Mouse (Mus musculus) cerebral cortex, adult 2 months (tissue): ENCODE results near the gene Cd28.

Source experiments
- WGBS: fragments of 180-500 bp; shearing (Covaris S2); methylation state at CpG from one replicate; pipeline ENCODE4 v1.1.7; 2018; 5-methylcytosine and 5-hydroxymethylcytosine counted together

Cd28 gene

GRCm38 (mm10) chr1:60801210-60801671, 84.6 kb downstream of the Cd28 start:
- 95% methylated on average over 4 of the region's 4 CpGs for WGBS

- WGBS: 65% methylated on average over 4 of the region's 4 CpGs
Observed at GRCm38 (mm10) chr1:60803128-60803824, 86.7 kb downstream of the Cd28 start.

- WGBS: 70% methylated on average over 6 of the region's 6 CpGs
Observed at GRCm38 (mm10) chr1:60803825-60804696, 87.5 kb downstream of the Cd28 start.

- 69% methylated on average over 1 of the region's 1 CpGs for WGBS
Observed at GRCm38 (mm10) chr1:60805178-60805577, 88.6 kb downstream of the Cd28 start.

- WGBS: 100% methylated on average over 1 of the region's 1 CpGs
Observed at GRCm38 (mm10) chr1:60807748-60808147, 91.1 kb downstream of the Cd28 start.

GRCm38 (mm10) chr1:60808466-60808865, 91.9 kb downstream of the Cd28 start:
- WGBS: 93% methylated on average over 2 of the region's 2 CpGs

GRCm38 (mm10) chr1:60809166-60809565, 92.6 kb downstream of the Cd28 start:
- WGBS: 80% methylated on average over 12 of the region's 12 CpGs

- 74% methylated on average over 1 of the region's 1 CpGs for WGBS
Observed at GRCm38 (mm10) chr1:60811998-60812397, 95.4 kb downstream of the Cd28 start.

- 94% methylated on average over 2 of the region's 2 CpGs for WGBS
Observed at GRCm38 (mm10) chr1:60813411-60813810, 96.8 kb downstream of the Cd28 start.

- WGBS: 91% methylated on average over 6 of the region's 6 CpGs
Observed at GRCm38 (mm10) chr1:60815912-60816311, 99.3 kb downstream of the Cd28 start.

GRCm38 (mm10) chr1:60818491-60818890, 101.9 kb downstream of the Cd28 start:
- WGBS: 77% methylated on average over 4 of the region's 4 CpGs

GRCm38 (mm10) chr1:60819993-60820392, 103.4 kb downstream of the Cd28 start:
- WGBS: 81% methylated on average over 2 of the region's 2 CpGs

- WGBS: 53% methylated on average over 2 of the region's 2 CpGs
Observed at GRCm38 (mm10) chr1:60820981-60821380, 104.4 kb downstream of the Cd28 start.

GRCm38 (mm10) chr1:60821590-60821989, 105.0 kb downstream of the Cd28 start:
- 80% methylated on average over 3 of the region's 3 CpGs for WGBS
